Mouse (Mus musculus) CH12.LX (cell line): ENCODE data around the gene Wbp11. TPM values are rescaled to one million over a fixed set of nuclear protein-coding genes. Genes with fewer than 3 reads are reported as not detected.

ENCODE experiments used
- DNase-seq: peaks from one replicate; pipeline ENCODE4 v3.0.0-alpha.2; 2013; ENCODE audit errors: extremely low read depth
- H3K27ac ChIP-seq: 2 replicates; pipeline ENCODE4 v1.5.1; 2012; ENCODE audit warnings: low read depth, mild to moderate bottlenecking, control low read depth, moderate library complexity; ENCODE audit not compliant: insufficient read depth
- H3K27me3 ChIP-seq: replicated peaks from 2 replicates; pipeline ENCODE3; 2012; ENCODE audit warnings: inconsistent platforms
- H3K36me3 ChIP-seq, 2 experiments: replicated peaks in 1 of 2; 2 replicates each; pipeline versions ENCODE3 to v1.6.1; 2012; ENCODE audit warnings: inconsistent platforms in 1 of 2, low read length in 1 of 2, mild to moderate bottlenecking in 1 of 2, mixed read lengths in 1 of 2, moderate library complexity in 1 of 2; ENCODE audit not compliant: control insufficient read depth in 1 of 2, insufficient read depth in 1 of 2
- H3K4me1 ChIP-seq, 2 experiments: 2 replicates each; pipeline ENCODE4 v1.6.1; 2012; ENCODE audit warnings: inconsistent platforms in 1 of 2, moderate library complexity in 1 of 2; ENCODE audit not compliant: insufficient read depth in 2 of 2, control insufficient read depth in 1 of 2
- H3K4me2 ChIP-seq: 2 replicates; pipeline ENCODE4 v1.6.1; 2012; ENCODE audit warnings: low read depth, mild to moderate bottlenecking, control low read depth; ENCODE audit not compliant: poor library complexity, insufficient read depth, severe bottlenecking
- H3K4me3 ChIP-seq, 3 experiments: fragments of 150-350 bp in 1 of 3; sonication (generic) in 1 of 3; replicated peaks in 1 of 3; 2 replicates each; pipeline versions ENCODE3 to v1.5.1; 2011 to 2012; ENCODE audit warnings: low read depth in 2 of 3, low read length in 2 of 3, mild to moderate bottlenecking in 2 of 3, moderate library complexity in 2 of 3, control low read depth in 1 of 3, improper control_type of control experiment in 1 of 3, inconsistent platforms in 1 of 3, mixed read lengths in 1 of 3; ENCODE audit not compliant: poor library complexity in 1 of 3
- H3K79me2 ChIP-seq: replicated peaks from 2 replicates; pipeline ENCODE4 v1.6.1; 2012; ENCODE audit warnings: mild to moderate bottlenecking, moderate library complexity; ENCODE audit not compliant: control insufficient read depth, poor library complexity, insufficient read depth, severe bottlenecking; ENCODE audit errors: extremely low read depth
- H3K9ac ChIP-seq: 2 replicates; pipeline ENCODE4 v1.6.1; 2012; ENCODE audit warnings: low read depth, mild to moderate bottlenecking, control low read depth, moderate library complexity; ENCODE audit not compliant: insufficient read depth
- H3K9me3 ChIP-seq: replicated peaks from 2 replicates; pipeline ENCODE3; 2012; ENCODE audit warnings: low read length, inconsistent platforms, mixed read lengths
- BHLHE40 ChIP-seq: IDR thresholded peaks from 2 replicates; pipeline ENCODE4 v1.6.1; 2011; ENCODE audit warnings: mild to moderate bottlenecking, low read depth, low read length, improper control_type of control experiment
- CHD2 ChIP-seq: IDR thresholded peaks from 2 replicates; pipeline ENCODE4 v1.6.1; 2011; ENCODE audit warnings: low read length, improper control_type of control experiment
- CTCF ChIP-seq, 2 experiments: IDR thresholded peaks in 1 of 2; conservative IDR thresholded peaks in 1 of 2; 2 replicates each; pipeline ENCODE4 v1.5.1; 2011 to 2012; ENCODE audit warnings: low read depth in 2 of 2, low read length in 2 of 2, improper control_type of control experiment in 1 of 2, inconsistent platforms in 1 of 2, mild to moderate bottlenecking in 1 of 2, moderate library complexity in 1 of 2
- E2F4 ChIP-seq: IDR thresholded peaks from 2 replicates; pipeline ENCODE4 v1.6.1; 2011; ENCODE audit warnings: low read depth, low read length, improper control_type of control experiment; ENCODE audit not compliant: insufficient replicate concordance
- EP300 ChIP-seq: IDR thresholded peaks from 2 replicates; pipeline ENCODE4 v1.6.1; 2011; ENCODE audit warnings: low read length, improper control_type of control experiment
- GABPA ChIP-seq: IDR thresholded peaks from 2 replicates; pipeline ENCODE4 v1.6.1; 2012; ENCODE audit warnings: low read depth, low read length, improper control_type of control experiment, inconsistent platforms; ENCODE audit not compliant: insufficient replicate concordance
- HCFC1 ChIP-seq: IDR thresholded peaks from 2 replicates; pipeline ENCODE4 v1.6.1; 2012; ENCODE audit warnings: low read depth, mild to moderate bottlenecking, inconsistent platforms, low read length, improper control_type of control experiment
- IRF4 ChIP-seq: IDR thresholded peaks from 2 replicates; pipeline ENCODE4 v1.6.1; 2014; ENCODE audit warnings: low read depth, mild to moderate bottlenecking, inconsistent platforms, low read length, improper control_type of control experiment
- JUND ChIP-seq: conservative IDR thresholded peaks from 2 replicates; pipeline ENCODE4 v1.6.1; 2011; ENCODE audit warnings: low read depth, low read length, improper control_type of control experiment
- MAFK ChIP-seq: IDR thresholded peaks from 2 replicates; pipeline ENCODE4 v1.6.1; 2011; ENCODE audit warnings: low read length, improper control_type of control experiment; ENCODE audit not compliant: insufficient replicate concordance
- MAZ ChIP-seq: IDR thresholded peaks from 2 replicates; pipeline ENCODE4 v1.6.1; 2012; ENCODE audit warnings: low read depth, mild to moderate bottlenecking, inconsistent platforms, low read length, improper control_type of control experiment, moderate library complexity
- MEF2A ChIP-seq: IDR thresholded peaks from 2 replicates; pipeline ENCODE4 v1.6.1; 2014; ENCODE audit warnings: low read depth, mild to moderate bottlenecking, inconsistent platforms, low read length, improper control_type of control experiment, borderline replicate concordance
- MXI1 ChIP-seq: IDR thresholded peaks from 2 replicates; pipeline ENCODE4 v1.6.1; 2011; ENCODE audit warnings: mild to moderate bottlenecking, low read depth, low read length, improper control_type of control experiment
- MYC ChIP-seq: IDR thresholded peaks from 2 replicates; pipeline ENCODE4 v1.6.1; 2011; ENCODE audit warnings: low read depth, mild to moderate bottlenecking, improper control_type of control experiment, low read length
- NELFE ChIP-seq: IDR thresholded peaks from 2 replicates; pipeline ENCODE4 v1.6.1; 2011; ENCODE audit warnings: low read depth, low read length, improper control_type of control experiment
- NRF1 ChIP-seq: IDR thresholded peaks from 2 replicates; pipeline ENCODE4 v1.6.1; 2014; ENCODE audit warnings: low read depth, mild to moderate bottlenecking, inconsistent platforms, low read length, improper control_type of control experiment, moderate library complexity
- POLR2A ChIP-seq: IDR thresholded peaks from 2 replicates; pipeline ENCODE4 v1.6.1; 2011; ENCODE audit warnings: low read depth, mild to moderate bottlenecking, improper control_type of control experiment, low read length
- POLR2AphosphoS2 ChIP-seq: IDR thresholded peaks from 2 replicates; pipeline ENCODE4 v1.6.1; 2011; ENCODE audit warnings: low read depth, low read length, improper control_type of control experiment
- RAD21 ChIP-seq: IDR thresholded peaks from 2 replicates; pipeline ENCODE4 v1.6.1; 2011; ENCODE audit warnings: low read depth, mild to moderate bottlenecking, low read length, improper control_type of control experiment, moderate library complexity
- RCOR1 ChIP-seq: conservative IDR thresholded peaks from 2 replicates; pipeline ENCODE4 v1.6.1; 2012; ENCODE audit warnings: low read depth, mild to moderate bottlenecking, inconsistent platforms, low read length, improper control_type of control experiment
- SMC3 ChIP-seq: IDR thresholded peaks from 2 replicates; pipeline ENCODE4 v1.6.1; 2011; ENCODE audit warnings: low read depth, low read length, improper control_type of control experiment
- TBP ChIP-seq: conservative IDR thresholded peaks from 2 replicates; pipeline ENCODE4 v1.6.1; 2011; ENCODE audit warnings: low read depth, low read length, improper control_type of control experiment
- TCF12 ChIP-seq: IDR thresholded peaks from 2 replicates; pipeline ENCODE4 v1.6.1; 2014; ENCODE audit warnings: low read depth, mild to moderate bottlenecking, inconsistent platforms, low read length, improper control_type of control experiment
- UBTF ChIP-seq: IDR thresholded peaks from 2 replicates; pipeline ENCODE4 v1.6.1; 2012; ENCODE audit warnings: low read depth, mild to moderate bottlenecking, inconsistent platforms, low read length, improper control_type of control experiment, moderate library complexity
- USF1 ChIP-seq: IDR thresholded peaks from 2 replicates; pipeline ENCODE4 v1.6.1; 2014; ENCODE audit warnings: low read depth, mild to moderate bottlenecking, inconsistent platforms, low read length, improper control_type of control experiment
- USF2 ChIP-seq: conservative IDR thresholded peaks from 2 replicates; pipeline ENCODE4 v1.6.1; 2011; ENCODE audit warnings: low read depth, low read length, improper control_type of control experiment
- ZC3H11A ChIP-seq: IDR thresholded peaks from 2 replicates; pipeline ENCODE4 v1.6.1; 2012; ENCODE audit warnings: low read depth, mild to moderate bottlenecking, inconsistent platforms, low read length, improper control_type of control experiment
- ZKSCAN1 ChIP-seq: IDR thresholded peaks from 2 replicates; pipeline ENCODE4 v1.6.1; 2012; ENCODE audit warnings: low read depth, inconsistent platforms, low read length, improper control_type of control experiment, borderline replicate concordance
- ZMIZ1 ChIP-seq: IDR thresholded peaks from 2 replicates; pipeline ENCODE4 v1.6.1; 2012; ENCODE audit warnings: low read depth, mild to moderate bottlenecking, inconsistent platforms, low read length, improper control_type of control experiment
- ZNF384 ChIP-seq: IDR thresholded peaks from 2 replicates; pipeline ENCODE4 v1.6.1; 2012; ENCODE audit warnings: low read depth, low read length, improper control_type of control experiment, inconsistent platforms
- dilution Hi-C: fragments of 300-500 bp; cut with MboI; formaldehyde crosslinking; loops from 2 replicates; pipeline ENCODE4 v1.14.3; 2020; ENCODE audit warnings: low sequenced_read_pairs; ENCODE audit not compliant: extremely low pct_unique_long_range_greater_than_20kb, extremely low pct_ligation_motif_present
- in situ Hi-C: fragments of 300-500 bp; cut with MboI; formaldehyde crosslinking; loops from 3 replicates; pipeline ENCODE4 v1.14.3; 2019; ENCODE audit warnings: low sequenced_read_pairs, low pct_ligation_motif_present, low pct_unique_long_range_greater_than_20kb, mixed read lengths
- polyA plus RNA-seq: library from polyadenylated mRNA; unstranded; fragments of >175 nt; gene quantifications from 2 replicates; pipeline ENCODE4 v1.2.1, GENCODE M21; 2012; ENCODE audit warnings: low read depth; ENCODE audit not compliant: insufficient read length
- total RNA-seq, 2 experiments: library from RNA; depleted of rRNA; stranded (reverse); fragments of 300-350 nt in 1 of 2; fragments of >200 nt in 1 of 2; gene quantifications; 2 replicates each; pipeline ENCODE4 v1.2.3; 2012 to 2014

The Wbp11 gene
- total and polyA plus RNA-seq, 3 experiments: 27.7 to 189 (median 51.3) TPM

- in situ Hi-C loops: no loop called here
- peak within 1 kb of the TSS; percentile 98 for H3K9ac ChIP-seq
- H3K27ac ChIP-seq: peak within 1 kb of the TSS; percentile 58
- DNase-seq: no peak
- peak within 1 kb of the TSS; percentile 100 for H3K4me2 ChIP-seq
- no peaks in the 10 kb centered on the region for H3K9me3 ChIP-seq
- dilution Hi-C loops: no loop called here
- H3K4me3 ChIP-seq: peak within 1 kb of the TSS; percentile 84 to 93 (median 91)
- H3K4me1 ChIP-seq: peaks cover 3 to 39% of the 10 kb centered on the region in 2 experiments; a peak in 3 of 4 replicates
- peaks cover 43% of the 10 kb centered on the region for H3K79me2 ChIP-seq
- H3K36me3 ChIP-seq: peaks cover 17 to 28% of the 10 kb centered on the region in 2 experiments
- H3K27me3 ChIP-seq: no peaks in the 10 kb centered on the region
- TF ChIP-seq IRF4: no peak
- TF ChIP-seq MAZ: no peak
- no peak for TF ChIP-seq MXI1
- no peak for TF ChIP-seq SMC3
- no peak for TF ChIP-seq TBP
- no peak for TF ChIP-seq HCFC1
- no peak for TF ChIP-seq USF2
- no peak for TF ChIP-seq USF1
- TF ChIP-seq CTCF (conservative IDR thresholded peaks at IDR 0.05 in 1 of 2, IDR thresholded peaks at IDR 0.05 in 1 of 2; ENCODE audit: low read depth in 2 of 2, low read length in 2 of 2): no peak
- TF ChIP-seq ZKSCAN1: no peak
- no peak for TF ChIP-seq EP300
- no peak for TF ChIP-seq TCF12
- no peak for TF ChIP-seq MEF2A
- TF ChIP-seq MAFK: no peak
- TF ChIP-seq ZC3H11A: no peak
- no peak for TF ChIP-seq RAD21
- no peak for TF ChIP-seq POLR2AphosphoS2
- no peak for TF ChIP-seq NRF1
- no peak for TF ChIP-seq BHLHE40
- TF ChIP-seq GABPA: no peak
These were observed 535 bp downstream of the Wbp11 start, which contains the start of gene BC049715 for GRCm38 (mm10) chr6:136827516-136827880. Gene BC049715 (plus strand): TSS chr6:136827626.

GRCm38 (mm10) chr6:136827116-136827515, 917 bp downstream of the Wbp11 start:
- Histone ChIP-seq H3K4me1 (peaks cover 3 to 39% of the 10 kb centered on the region in 2 experiments; a peak in 3 of 4 replicates), H3K79me2 (peaks cover 40% of the 10 kb centered on the region), H3K4me2 (peak overlapping the region; percentile 96), H3K36me3 (peaks cover 21 to 32% of the 10 kb centered on the region in 2 experiments), H3K27ac (no peak overlapping the region), H3K27me3 (no peaks in the 10 kb centered on the region), H3K4me3 (peak overlapping the region; percentile 84 to 93 (median 91)), H3K9me3 (no peaks in the 10 kb centered on the region), H3K9ac (peak overlapping the region; percentile 91)
- TF ChIP-seq POLR2A (no peak), NELFE (no peak), JUND (no peak), RCOR1 (no peak), SMC3 (no peak), NRF1 (no peak), ZC3H11A (no peak), ZNF384 (no peak), BHLHE40 (no peak), POLR2AphosphoS2 (no peak), CHD2 (no peak), MAZ (no peak), MYC (no peak), E2F4 (no peak), UBTF (no peak), ZMIZ1 (no peak)
- dilution Hi-C loops (no loop called here), in situ Hi-C loops (no loop called here)
- DNase-seq: no peak
